Mouse (Mus musculus) heart, embryonic 15.5 days (tissue): ENCODE measurements at regions not wholly inside any gene's neighbourhood (a gene's known extent, or its start where the extent isn't known, plus 50 kb on each side); places are given as distances from the start of the nearest gene placed in this dataset.
"Not testable (repeated sequence)": the region's sequence is repeated elsewhere in the genome, so short reads cannot be mapped to it uniquely, and the experiment has no call there.

ENCODE experiments used
- ATAC-seq: fragments of 200-750 bp; cut with Nextera tagmentation; replicated peaks from 2 replicates; pipeline ENCODE4 v1.8.0; 2017; ENCODE audit warnings: low read depth, moderate TSS enrichment; ENCODE audit not compliant: insufficient number of reproducible peaks, insufficient read depth, low FRiP score
- H3K27ac ChIP-seq: fragments of 300-500 bp; sonication (generic); 2 replicates; pipeline ENCODE4 v1.5.1; 2015; ENCODE audit warnings: mild to moderate bottlenecking, inconsistent platforms
- H3K27me3 ChIP-seq: fragments of 300-500 bp; sonication (generic); 2 replicates; pipeline ENCODE4 v1.6.1; 2015; ENCODE audit warnings: inconsistent platforms
- H3K36me3 ChIP-seq: fragments of 300-500 bp; sonication (generic); 2 replicates; pipeline ENCODE4 v1.6.1; 2015; ENCODE audit warnings: mild to moderate bottlenecking, inconsistent platforms
- H3K4me1 ChIP-seq: fragments of 300-500 bp; sonication (generic); replicated peaks from 2 replicates; pipeline ENCODE4 v1.6.1; 2015; ENCODE audit warnings: inconsistent platforms
- H3K4me2 ChIP-seq: fragments of 300-500 bp; sonication (generic); 2 replicates; pipeline ENCODE4 v1.6.1; 2015; ENCODE audit warnings: inconsistent platforms, mild to moderate bottlenecking, moderate library complexity
- H3K4me3 ChIP-seq: fragments of 300-500 bp; sonication (generic); 2 replicates; pipeline ENCODE4 v1.5.1; 2015; ENCODE audit warnings: mild to moderate bottlenecking, inconsistent platforms
- H3K9ac ChIP-seq: fragments of 300-500 bp; sonication (generic); 2 replicates; pipeline ENCODE4 v1.6.1; 2015; ENCODE audit warnings: mild to moderate bottlenecking, inconsistent platforms
- H3K9me3 ChIP-seq: fragments of 300-500 bp; sonication (generic); replicated peaks from 2 replicates; pipeline ENCODE4 v1.6.1; 2016; ENCODE audit warnings: inconsistent platforms
- WGBS: fragments of 180-500 bp; shearing (Covaris S2); methylation state at CpG from one replicate; pipeline ENCODE4 v1.1.7; 2015; ENCODE audit warnings: mixed read lengths; 5-methylcytosine and 5-hydroxymethylcytosine counted together

DNA sequence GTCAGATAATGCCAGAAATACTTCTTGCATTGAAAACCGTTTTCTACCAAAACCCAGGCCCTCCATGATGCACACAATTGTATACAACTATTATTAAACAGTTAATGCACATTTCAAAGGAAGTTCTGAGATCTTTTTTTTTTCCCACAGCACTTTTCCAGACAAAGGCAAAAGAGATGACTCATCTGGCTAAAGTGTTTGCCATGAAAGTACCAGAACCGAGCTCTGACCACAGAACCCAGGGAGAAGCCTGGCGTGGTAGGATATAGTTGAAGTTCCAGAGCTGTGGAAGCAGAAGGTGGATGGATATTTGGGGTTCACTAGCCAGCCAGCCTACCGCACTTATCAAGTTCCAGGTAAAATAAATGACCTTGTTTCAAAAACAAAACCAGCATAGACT lies 146.0 kb downstream of the Nuak1 start:
- no peaks in the 10 kb centered on the region for H3K27me3 ChIP-seq
- ATAC-seq: no peak
- H3K4me1 ChIP-seq: no peaks in the 10 kb centered on the region
- no peak overlapping the region for H3K9ac ChIP-seq
- 78% methylated on average over 4 of the region's 4 CpGs for WGBS
- H3K9me3 ChIP-seq: no peaks in the 10 kb centered on the region
- no peak overlapping the region for H3K4me3 ChIP-seq
- no peak overlapping the region for H3K27ac ChIP-seq
- no peak overlapping the region for H3K4me2 ChIP-seq
- H3K36me3 ChIP-seq: no peaks in the 10 kb centered on the region

GRCm38 (mm10) chr10:84296168-84296567 lies 144.2 kb downstream of the Nuak1 start:
- Histone ChIP-seq H3K4me3 (no peak overlapping the region), H3K27ac (no peak overlapping the region), H3K4me2 (no peak overlapping the region), H3K9me3 (no peaks in the 10 kb centered on the region), H3K36me3 (no peaks in the 10 kb centered on the region), H3K9ac (no peak overlapping the region), H3K4me1 (no peaks in the 10 kb centered on the region), H3K27me3 (no peaks in the 10 kb centered on the region)
- no peak for ATAC-seq
- WGBS: 49% methylated on average over 3 of the region's 3 CpGs

DNA sequence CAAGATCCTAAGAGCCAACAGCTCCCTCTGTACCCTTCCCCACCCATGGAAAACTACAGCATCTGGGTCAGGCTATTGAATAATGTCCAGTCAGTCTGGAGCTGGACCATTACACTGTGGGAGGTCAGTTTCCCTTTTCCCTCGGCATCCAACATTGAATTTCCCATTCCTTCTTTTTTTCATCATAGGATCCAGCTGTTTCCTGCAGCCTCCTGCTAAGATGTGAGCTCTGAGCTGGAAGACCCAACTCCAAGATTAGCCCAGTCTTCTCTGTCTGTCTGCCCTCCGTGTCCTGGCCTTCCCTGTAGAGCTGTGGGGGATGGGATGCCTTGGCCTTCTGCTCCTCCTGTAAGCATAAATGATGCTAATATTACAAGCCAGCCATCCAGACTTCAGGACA lies 138.8 kb downstream of the Nuak1 start:
- no peaks in the 10 kb centered on the region for H3K36me3 ChIP-seq

DNA sequence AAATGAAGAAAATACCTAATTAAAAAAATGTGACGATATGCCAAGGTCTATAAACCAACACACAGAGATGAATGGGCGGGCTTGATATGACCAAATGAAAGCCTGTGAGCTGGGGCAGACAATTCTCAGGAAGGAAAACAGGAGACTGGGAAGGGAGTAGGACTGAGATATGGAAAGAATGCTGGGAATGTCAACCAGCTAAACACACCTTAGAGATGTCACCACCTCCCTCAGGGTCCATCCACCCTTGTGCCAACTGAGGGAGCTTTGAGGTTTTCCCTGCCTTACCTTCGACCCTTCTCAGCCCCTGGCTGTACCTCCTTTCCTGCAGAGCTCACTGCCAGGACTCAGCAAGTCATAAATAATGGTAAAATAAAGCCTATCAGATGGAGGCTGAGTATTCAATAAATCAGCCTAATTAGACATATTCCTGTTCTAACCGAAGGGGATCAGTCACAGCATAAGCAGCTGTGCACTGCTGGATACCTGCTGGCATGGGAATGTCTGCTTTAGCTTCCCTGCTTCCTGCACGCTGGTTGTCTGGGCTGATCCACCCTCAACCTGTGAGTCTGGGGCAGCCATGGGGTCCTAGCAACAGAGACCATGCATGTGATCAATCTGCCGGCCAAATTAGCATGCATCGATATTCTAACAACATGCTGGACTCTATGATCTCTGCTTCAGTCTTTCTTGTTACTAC lies 137.4 kb downstream of the Nuak1 start:
- H3K27me3 ChIP-seq: no peaks in the 10 kb centered on the region
- H3K27ac ChIP-seq: no peak overlapping the region
- no peaks in the 10 kb centered on the region for H3K36me3 ChIP-seq
- H3K9me3 ChIP-seq: no peaks in the 10 kb centered on the region
- no peak; the same call in 1 of the 2 replicates for ATAC-seq
- no peak overlapping the region for H3K4me3 ChIP-seq
- no peak overlapping the region for H3K4me2 ChIP-seq
- 59% methylated on average over 7 of the region's 7 CpGs for WGBS
- H3K4me1 ChIP-seq: no peaks in the 10 kb centered on the region
- no peak overlapping the region for H3K9ac ChIP-seq

More for the DNA sequence above, 138.8 kb downstream of the Nuak1 start:
- Histone ChIP-seq H3K27me3 (no peaks in the 10 kb centered on the region), H3K27ac (no peak overlapping the region), H3K4me1 (no peaks in the 10 kb centered on the region), H3K9me3 (no peaks in the 10 kb centered on the region), H3K9ac (no peak overlapping the region), H3K4me3 (no peak overlapping the region), H3K4me2 (no peak overlapping the region)
- WGBS: 61% methylated on average over 2 of the region's 2 CpGs
- ATAC-seq: no peak

GRCm38 (mm10) chr10:84308746-84309145 lies 131.7 kb downstream of the Nuak1 start:
- not testable (repeated sequence) for H3K9ac ChIP-seq, H3K36me3 ChIP-seq, H3K4me1 ChIP-seq, H3K27me3 ChIP-seq, ATAC-seq, H3K4me3 ChIP-seq, H3K4me2 ChIP-seq, H3K9me3 ChIP-seq, H3K27ac ChIP-seq
- WGBS: 89% methylated on average over 17 of the region's 17 CpGs

DNA sequence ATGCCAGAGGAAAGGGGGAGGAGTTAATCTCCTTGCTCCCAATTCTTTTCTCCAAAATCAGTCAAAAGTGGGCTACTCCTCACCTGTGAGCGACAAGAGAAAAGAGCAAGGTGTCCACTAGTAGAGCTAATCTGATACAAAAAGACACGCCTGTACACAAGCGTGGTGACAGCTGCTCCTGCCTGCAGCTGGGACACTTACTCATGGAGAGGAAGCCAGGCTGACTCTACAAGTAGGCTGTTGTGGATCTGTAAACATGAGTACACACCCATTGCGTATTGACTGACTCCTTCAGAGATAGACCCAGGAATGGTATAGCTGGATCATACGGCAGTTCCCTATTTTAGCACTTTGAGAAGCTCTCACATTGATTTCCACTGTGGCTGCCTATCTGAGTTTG lies 129.7 kb downstream of the Nuak1 start:
- no peak overlapping the region for H3K4me3 ChIP-seq
- H3K9me3 ChIP-seq: no peaks in the 10 kb centered on the region
- H3K27ac ChIP-seq: no peak overlapping the region
- no peaks in the 10 kb centered on the region for H3K36me3 ChIP-seq
- ATAC-seq: no peak
- WGBS: 83% methylated on average over 5 of the region's 5 CpGs
- no peak overlapping the region for H3K4me2 ChIP-seq
- no peaks in the 10 kb centered on the region for H3K4me1 ChIP-seq
- H3K9ac ChIP-seq: no peak overlapping the region
- H3K27me3 ChIP-seq: no peaks in the 10 kb centered on the region

- Histone ChIP-seq H3K27ac (no peak overlapping the region), H3K4me1 (no peaks in the 10 kb centered on the region), H3K4me2 (no peak overlapping the region), H3K36me3 (no peaks in the 10 kb centered on the region), H3K4me3 (no peak overlapping the region), H3K9ac (no peak overlapping the region), H3K9me3 (no peaks in the 10 kb centered on the region), H3K27me3 (no peaks in the 10 kb centered on the region)
- no peak for ATAC-seq
- 70% methylated on average over 7 of the region's 7 CpGs for WGBS
Observed at GRCm38 (mm10) chr10:84312656-84313055, 127.7 kb downstream of the Nuak1 start.

DNA sequence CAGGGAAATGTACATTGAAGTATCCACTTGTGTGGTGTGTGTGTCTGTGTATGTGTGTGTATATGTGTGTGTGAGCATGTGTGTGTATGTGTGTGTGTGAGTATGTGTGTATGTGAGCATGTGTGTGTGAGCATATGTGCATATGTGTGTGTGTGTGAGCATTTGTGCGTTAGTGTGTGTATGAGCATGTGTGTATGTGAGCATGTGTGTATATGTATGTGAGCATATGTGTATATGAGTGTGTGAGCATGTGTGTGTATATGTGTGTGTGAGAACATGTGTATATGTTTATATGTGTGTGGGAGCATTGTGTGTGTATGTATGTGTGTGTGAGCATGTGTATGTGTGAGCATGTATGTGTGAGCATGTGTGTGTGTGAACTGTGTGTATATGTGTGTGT lies 123.5 kb downstream of the Nuak1 start:
- Histone ChIP-seq H3K36me3 (no peaks in the 10 kb centered on the region), H3K9me3 (no peaks in the 10 kb centered on the region), H3K4me2 (no peak overlapping the region), H3K27me3 (no peaks in the 10 kb centered on the region), H3K4me1 (no peaks in the 10 kb centered on the region), H3K27ac (no peak overlapping the region), H3K9ac (no peak overlapping the region), H3K4me3 (no peak overlapping the region)
- ATAC-seq: no peak
- WGBS: 91% methylated on average over 1 of the region's 1 CpGs

DNA sequence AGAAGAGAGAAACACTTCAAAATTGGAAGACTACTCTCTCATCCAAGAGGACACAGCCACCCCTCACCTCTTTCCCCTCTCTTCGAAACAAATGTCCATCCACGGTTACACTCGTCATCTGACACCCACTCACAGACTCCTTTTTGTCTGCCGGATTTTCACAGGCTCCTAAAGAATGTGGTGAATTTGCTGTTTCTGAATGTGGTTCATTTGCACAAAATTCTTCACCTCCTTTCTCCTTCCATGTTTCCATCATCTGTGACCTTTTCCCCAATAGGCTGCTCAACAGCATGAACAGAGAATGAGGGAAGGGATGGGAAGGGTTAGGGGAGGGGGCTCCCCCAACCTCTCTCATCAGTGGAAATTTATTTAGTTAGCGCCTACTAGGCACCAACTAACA lies 122.4 kb downstream of the Nuak1 start:
- Histone ChIP-seq H3K36me3 (no peaks in the 10 kb centered on the region), H3K4me3 (no peak overlapping the region), H3K27ac (no peak overlapping the region), H3K27me3 (no peaks in the 10 kb centered on the region), H3K4me1 (no peaks in the 10 kb centered on the region), H3K4me2 (no peak overlapping the region), H3K9ac (no peak overlapping the region), H3K9me3 (no peaks in the 10 kb centered on the region)
- ATAC-seq: no peak
- 48% methylated on average over 5 of the region's 5 CpGs for WGBS
